Mouse (Mus musculus) neural tube, embryonic 14.5 days (tissue): ENCODE results near the gene Atp10a. TPM values are rescaled to one million over a fixed set of nuclear protein-coding genes. Genes with fewer than 3 reads are reported as not detected.

Experiments
- ATAC-seq: fragments of 200-750 bp; cut with Nextera tagmentation; 2 replicates; pipeline ENCODE4 v1.8.0; 2017; ENCODE audit warnings: low read depth, mild to moderate bottlenecking, moderate TSS enrichment, moderate library complexity
- H3K27ac ChIP-seq: fragments of 300-500 bp; sonication (generic); 2 replicates; pipeline ENCODE4 v1.5.1; 2014; ENCODE audit warnings: low read depth, mild to moderate bottlenecking, control low read depth, low read length, moderate library complexity, mixed read lengths
- H3K27me3 ChIP-seq: fragments of 300-500 bp; sonication (generic); 2 replicates; pipeline ENCODE4 v1.6.1; 2014; ENCODE audit warnings: low read length; ENCODE audit not compliant: control insufficient read depth, insufficient read depth
- H3K36me3 ChIP-seq: fragments of 300-500 bp; sonication (generic); 2 replicates; pipeline ENCODE4 v1.6.1; 2014; ENCODE audit warnings: low read length, mixed read lengths; ENCODE audit not compliant: control insufficient read depth, insufficient read depth
- H3K4me1 ChIP-seq: fragments of 300-500 bp; sonication (generic); 2 replicates; pipeline ENCODE4 v1.6.1; 2014; ENCODE audit warnings: low read length; ENCODE audit not compliant: control insufficient read depth, insufficient read depth
- H3K4me2 ChIP-seq: fragments of 300-500 bp; sonication (generic); 2 replicates; pipeline ENCODE4 v1.6.1; 2014; ENCODE audit warnings: mild to moderate bottlenecking, low read depth, low read length, control low read depth
- H3K4me3 ChIP-seq: fragments of 300-500 bp; sonication (generic); 2 replicates; pipeline ENCODE4 v1.5.1; 2014; ENCODE audit warnings: low read depth, low read length, control low read depth, mixed read lengths
- H3K9ac ChIP-seq: fragments of 300-500 bp; sonication (generic); replicated peaks from 2 replicates; pipeline ENCODE4 v1.6.1; 2014; ENCODE audit warnings: low read depth, mild to moderate bottlenecking, control low read depth, low read length, mixed read lengths
- H3K9me3 ChIP-seq: fragments of 300-500 bp; sonication (generic); 2 replicates; pipeline ENCODE4 v1.6.1; 2016; ENCODE audit warnings: low read length; ENCODE audit not compliant: control insufficient read depth
- WGBS: fragments of 180-500 bp; shearing (Covaris S2); extraction: QIAGEN DNeasy Blood & Tissue Kit; methylation state at CpG from one replicate; pipeline ENCODE4 v1.1.7; 2014; 5-methylcytosine and 5-hydroxymethylcytosine counted together
- polyA plus RNA-seq: library from polyadenylated mRNA; unstranded; fragments of >200 nt; fragmentation: Nextera tagmentation; extraction: Ambion mirVana; gene quantifications from 2 replicates; pipeline ENCODE4 v1.2.1, GENCODE M21; 2014

The Atp10a gene
- polyA plus RNA-seq, 1 experiment from 2014 or later = 1.6 TPM

- Histone ChIP-seq H3K4me3 (no peak overlapping the region), H3K9ac (no peak overlapping the region), H3K27me3 (no peaks in the 10 kb centered on the region), H3K4me1 (no peaks in the 10 kb centered on the region), H3K4me2 (no peak overlapping the region), H3K36me3 (no peaks in the 10 kb centered on the region), H3K9me3 (no peaks in the 10 kb centered on the region), H3K27ac (no peak overlapping the region)
- 35% methylated on average over 4 of the region's 4 CpGs for WGBS
- no peak for ATAC-seq
Observed at GRCm38 (mm10) chr7:58866865-58867614, 211.1 kb downstream of the Atp10a start.

GRCm38 (mm10) chr7:58870661-58871060, 214.7 kb downstream of the Atp10a start:
- Histone ChIP-seq H3K4me3 (no peak overlapping the region), H3K4me1 (no peaks in the 10 kb centered on the region), H3K27ac (no peak overlapping the region), H3K36me3 (no peaks in the 10 kb centered on the region), H3K9me3 (no peaks in the 10 kb centered on the region), H3K9ac (no peak overlapping the region), H3K27me3 (no peaks in the 10 kb centered on the region), H3K4me2 (no peak overlapping the region)
- ATAC-seq = no peak
- 43% methylated on average over 1 of the region's 1 CpGs for WGBS

- H3K4me1 ChIP-seq = no peaks in the 10 kb centered on the region
- H3K4me2 ChIP-seq = no peak overlapping the region
- no peak overlapping the region for H3K27ac ChIP-seq
- H3K9ac ChIP-seq = no peak overlapping the region
- WGBS = 97% methylated on average over 1 of the region's 1 CpGs
- H3K27me3 ChIP-seq = no peaks in the 10 kb centered on the region
- H3K36me3 ChIP-seq = no peaks in the 10 kb centered on the region
- ATAC-seq = no peak
- no peaks in the 10 kb centered on the region for H3K9me3 ChIP-seq
- no peak overlapping the region for H3K4me3 ChIP-seq
Observed at GRCm38 (mm10) chr7:58873676-58874075, 217.7 kb downstream of the Atp10a start.
